In genomic region chr17:27315947-27316628, GRCm38 (mm10) we compare ENCODE assay signal across 20 mouse cellular contexts.
"Had no signal": no experiment of that assay in that cellular context is flagged by ENCODE, and none has a peak within 500 bp of the region (broad histone marks: within the 10 kb centered on the region; RNA-seq: fewer than 3 reads in every experiment).

No protein-coding gene starts in this region.

- H3K4me2 ChIP-seq: limb, embryonic 13.5 days; liver, embryonic 12.5 days; liver, embryonic 15.5 days; lung, embryonic 15.5 days; midbrain, embryonic 11.5 days; midbrain, embryonic 15.5 days; neural tube, embryonic 12.5 days; neural tube, embryonic 15.5 days had no signal

- H3K4me3 ChIP-seq: limb, embryonic 10.5 days; limb, embryonic 13.5 days; liver, embryonic 12.5 days; liver, embryonic 15.5 days; lung, embryonic 15.5 days; megakaryocyte, embryonic 14.5 days; midbrain, embryonic 15.5 days; neural tube, embryonic 12.5 days; neural tube, embryonic 15.5 days had no signal

- H3K4me1 ChIP-seq: liver, embryonic 12.5 days; liver, embryonic 15.5 days had no signal

- ATAC-seq: liver, embryonic 12.5 days; midbrain, embryonic 15.5 days had no signal

- DNase-seq: kidney, adult 9 months; kidney, postnatal 14 days; liver; lung, adult 18-20 months; lung, postnatal 10 days; lung, postnatal 36 days; right cerebral cortex, adult 18-20 months; right cerebral cortex, postnatal 14 days; right cerebral cortex, postnatal 4 days; thymus, postnatal 36 days had no signal

- H3K27me3 ChIP-seq: limb, embryonic 13.5 days; liver, embryonic 15.5 days; lung, embryonic 15.5 days; midbrain, embryonic 15.5 days; neural tube, embryonic 12.5 days had no signal

- H3K27ac ChIP-seq: limb, embryonic 10.5 days; limb, embryonic 13.5 days; liver, embryonic 12.5 days; liver, embryonic 15.5 days; midbrain, embryonic 15.5 days; neural tube, embryonic 12.5 days; neural tube, embryonic 15.5 days had no signal

- H3K36me3 ChIP-seq: limb, embryonic 10.5 days; limb, embryonic 13.5 days; liver, embryonic 12.5 days; liver, embryonic 15.5 days; lung, embryonic 15.5 days; midbrain, embryonic 15.5 days; neural tube, embryonic 12.5 days; neural tube, embryonic 15.5 days had no signal

- H3K9me3 ChIP-seq: limb, embryonic 10.5 days; limb, embryonic 13.5 days; liver, embryonic 12.5 days; liver, embryonic 15.5 days; lung, embryonic 15.5 days; megakaryocyte, embryonic 14.5 days; midbrain, embryonic 15.5 days; neural tube, embryonic 12.5 days; neural tube, embryonic 15.5 days had no signal

- H3K9ac ChIP-seq: limb, embryonic 13.5 days; liver, embryonic 12.5 days; liver, embryonic 15.5 days; lung, embryonic 15.5 days; midbrain, embryonic 15.5 days; neural tube, embryonic 12.5 days; neural tube, embryonic 15.5 days had no signal
